Mouse (Mus musculus) stomach, embryonic 14.5 days (tissue): ENCODE measurements around the gene Casp7. TPM values are rescaled to one million over a fixed set of nuclear protein-coding genes. Genes with fewer than 3 reads are reported as not detected.

Source experiments
- ATAC-seq: fragments of 200-750 bp; cut with Nextera tagmentation; 2 replicates; pipeline ENCODE4 v1.8.0; 2017; ENCODE audit warnings: low read depth, moderate TSS enrichment; ENCODE audit not compliant: insufficient number of reproducible peaks, insufficient read depth, low FRiP score
- H3K27ac ChIP-seq: fragments of 300-500 bp; sonication (generic); 2 replicates; pipeline ENCODE4 v1.5.1; 2014; ENCODE audit warnings: mild to moderate bottlenecking, low read length, moderate library complexity, mixed read lengths
- H3K27me3 ChIP-seq: fragments of 300-500 bp; sonication (generic); 2 replicates; pipeline ENCODE4 v1.6.1; 2014; ENCODE audit warnings: low read length, control low read depth, mixed read lengths; ENCODE audit not compliant: control insufficient read depth, insufficient read depth
- H3K36me3 ChIP-seq: fragments of 300-500 bp; sonication (generic); 2 replicates; pipeline ENCODE4 v1.6.1; 2014; ENCODE audit warnings: mild to moderate bottlenecking, control low read depth, low read length, moderate library complexity, mixed read lengths; ENCODE audit not compliant: control insufficient read depth, insufficient read depth
- H3K4me1 ChIP-seq: fragments of 300-500 bp; sonication (generic); 2 replicates; pipeline ENCODE4 v1.6.1; 2014; ENCODE audit warnings: low read length, control low read depth, mixed read lengths; ENCODE audit not compliant: control insufficient read depth, insufficient read depth
- H3K4me2 ChIP-seq: fragments of 300-500 bp; sonication (generic); replicated peaks from 2 replicates; pipeline ENCODE4 v1.6.1; 2014; ENCODE audit warnings: low read depth, low read length, control low read depth
- H3K4me3 ChIP-seq: fragments of 300-500 bp; sonication (generic); 2 replicates; pipeline ENCODE4 v1.5.1; 2014; ENCODE audit warnings: low read depth, low read length, control low read depth
- H3K9ac ChIP-seq: fragments of 300-500 bp; sonication (generic); replicated peaks from 2 replicates; pipeline ENCODE4 v1.6.1; 2014; ENCODE audit warnings: low read depth, mild to moderate bottlenecking, control low read depth, low read length, moderate library complexity, mixed read lengths
- H3K9me3 ChIP-seq: fragments of 300-500 bp; sonication (generic); 2 replicates; pipeline ENCODE4 v1.6.1; 2016; ENCODE audit warnings: low read depth, low read length, control low read depth; ENCODE audit not compliant: control insufficient read depth
- WGBS: fragments of 180-500 bp; shearing (Covaris S2); extraction: QIAGEN DNeasy Blood & Tissue Kit; methylation state at CpG from one replicate; pipeline ENCODE4 v1.1.7; 2014; 5-methylcytosine and 5-hydroxymethylcytosine counted together
- polyA plus RNA-seq: library from polyadenylated mRNA; unstranded; fragments of >200 nt; fragmentation: Nextera tagmentation; extraction: Ambion mirVana; gene quantifications from 2 replicates; pipeline ENCODE4 v1.2.1, GENCODE M21; 2014

Casp7 gene
- polyA plus RNA-seq, 1 experiment from 2014 or later, result 31.3 TPM

- WGBS, result 68% methylated on average over 6 of the region's 6 CpGs
- H3K36me3 ChIP-seq, result peaks cover 12% of the 10 kb centered on the region; the same call in 1 of the 2 replicates
- H3K9ac ChIP-seq, result no peak overlapping the region
- no peaks in the 10 kb centered on the region for H3K27me3 ChIP-seq
- H3K27ac ChIP-seq, result peak overlapping the region; percentile 48; the same call in 1 of the 2 replicates
- peaks cover 17% of the 10 kb centered on the region; the same call in 1 of the 2 replicates for H3K4me1 ChIP-seq
- ATAC-seq, result peak; percentile 77
- H3K4me2 ChIP-seq, result no peak overlapping the region
- H3K9me3 ChIP-seq, result no peaks in the 10 kb centered on the region
- no peak overlapping the region for H3K4me3 ChIP-seq
Measured at GRCm38 (mm10) chr19:56439072-56439434, 42.1 kb downstream of the Casp7 start.

GRCm38 (mm10) chr19:56443445-56443844 is 46.5 kb downstream of the Casp7 start:
- Histone ChIP-seq H3K36me3 (no peaks in the 10 kb centered on the region), H3K9ac (no peak overlapping the region), H3K4me2 (no peak overlapping the region), H3K9me3 (no peaks in the 10 kb centered on the region), H3K4me1 (peaks cover 26% of the 10 kb centered on the region; the same call in 1 of the 2 replicates), H3K27me3 (no peaks in the 10 kb centered on the region), H3K27ac (peak overlapping the region; percentile 52; the same call in 1 of the 2 replicates), H3K4me3 (no peak overlapping the region)
- ATAC-seq, result no peak
- WGBS, result 63% methylated on average over 14 of the region's 14 CpGs

- Histone ChIP-seq H3K4me1 (peaks cover 15% of the 10 kb centered on the region), H3K9ac (no peak overlapping the region), H3K4me2 (no peak overlapping the region), H3K27ac (no peak overlapping the region), H3K27me3 (no peaks in the 10 kb centered on the region), H3K36me3 (no peaks in the 10 kb centered on the region), H3K9me3 (no peaks in the 10 kb centered on the region), H3K4me3 (no peak overlapping the region)
- WGBS, result 91% methylated on average over 4 of the region's 4 CpGs
- ATAC-seq, result no peak
Measured at GRCm38 (mm10) chr19:56448784-56449183, 51.9 kb downstream of the Casp7 start.

GRCm38 (mm10) chr19:56449537-56449936 is 52.6 kb downstream of the Casp7 start:
- ATAC-seq, result no peak
- no peaks in the 10 kb centered on the region for H3K27me3 ChIP-seq
- no peaks in the 10 kb centered on the region for H3K9me3 ChIP-seq
- H3K9ac ChIP-seq, result no peak overlapping the region
- H3K27ac ChIP-seq, result no peak overlapping the region
- no peaks in the 10 kb centered on the region for H3K36me3 ChIP-seq
- peaks cover 9% of the 10 kb centered on the region; the same call in 1 of the 2 replicates for H3K4me1 ChIP-seq
- H3K4me2 ChIP-seq, result no peak overlapping the region
- no peak overlapping the region for H3K4me3 ChIP-seq
- 89% methylated on average over 8 of the region's 8 CpGs for WGBS

- Histone ChIP-seq H3K27ac (no peak overlapping the region), H3K4me2 (no peak overlapping the region), H3K4me1 (peaks cover 2% of the 10 kb centered on the region; the same call in 1 of the 2 replicates), H3K9ac (no peak overlapping the region), H3K4me3 (no peak overlapping the region), H3K9me3 (no peaks in the 10 kb centered on the region), H3K36me3 (no peaks in the 10 kb centered on the region), H3K27me3 (no peaks in the 10 kb centered on the region)
- ATAC-seq, result no peak
- 76% methylated on average over 5 of the region's 5 CpGs for WGBS
Measured at GRCm38 (mm10) chr19:56450892-56451291, 54.0 kb downstream of the Casp7 start.

GRCm38 (mm10) chr19:56451867-56452266 is 54.9 kb downstream of the Casp7 start:
- H3K4me2 ChIP-seq, result no peak overlapping the region
- H3K27ac ChIP-seq, result no peak overlapping the region; the same call in 1 of the 2 replicates
- H3K4me1 ChIP-seq, result peaks cover 2% of the 10 kb centered on the region; the same call in 1 of the 2 replicates
- ATAC-seq, result no peak
- 82% methylated on average over 4 of the region's 4 CpGs for WGBS
- no peak overlapping the region for H3K9ac ChIP-seq
- no peaks in the 10 kb centered on the region for H3K9me3 ChIP-seq
- H3K27me3 ChIP-seq, result no peaks in the 10 kb centered on the region
- H3K36me3 ChIP-seq, result no peaks in the 10 kb centered on the region
- no peak overlapping the region for H3K4me3 ChIP-seq

GRCm38 (mm10) chr19:56452421-56452820 is 55.5 kb downstream of the Casp7 start:
- WGBS, result 71% methylated on average over 2 of the region's 2 CpGs

GRCm38 (mm10) chr19:56454862-56455261 is 57.9 kb downstream of the Casp7 start:
- Histone ChIP-seq H3K9ac (no peak overlapping the region), H3K4me1 (peaks cover 6% of the 10 kb centered on the region), H3K4me3 (no peak overlapping the region), H3K27me3 (no peaks in the 10 kb centered on the region), H3K36me3 (no peaks in the 10 kb centered on the region), H3K4me2 (no peak overlapping the region), H3K9me3 (no peaks in the 10 kb centered on the region), H3K27ac (no peak overlapping the region)
- ATAC-seq, result no peak
- WGBS, result 69% methylated on average over 4 of the region's 4 CpGs

More at GRCm38 (mm10) chr19:56452421-56452820, 55.5 kb downstream of the Casp7 start:
- no peak overlapping the region for H3K27ac ChIP-seq
- no peaks in the 10 kb centered on the region for H3K9me3 ChIP-seq
- H3K4me3 ChIP-seq, result no peak overlapping the region
- peaks cover 6% of the 10 kb centered on the region for H3K4me1 ChIP-seq
- ATAC-seq, result no peak
- H3K27me3 ChIP-seq, result no peaks in the 10 kb centered on the region
- no peak overlapping the region for H3K4me2 ChIP-seq
- no peak overlapping the region for H3K9ac ChIP-seq
- no peaks in the 10 kb centered on the region for H3K36me3 ChIP-seq

- H3K9ac ChIP-seq, result no peak overlapping the region
- peaks cover 6% of the 10 kb centered on the region for H3K4me1 ChIP-seq
- H3K4me2 ChIP-seq, result no peak overlapping the region
- no peaks in the 10 kb centered on the region for H3K36me3 ChIP-seq
- no peak overlapping the region for H3K27ac ChIP-seq
- H3K27me3 ChIP-seq, result no peaks in the 10 kb centered on the region
- no peak for ATAC-seq
- 52% methylated on average over 2 of the region's 2 CpGs for WGBS
- H3K9me3 ChIP-seq, result no peaks in the 10 kb centered on the region
- H3K4me3 ChIP-seq, result no peak overlapping the region
Measured at GRCm38 (mm10) chr19:56455369-56455768, 58.4 kb downstream of the Casp7 start.
